21 mouse cellular contexts compared by ENCODE assay signal in the genomic region with DNA sequence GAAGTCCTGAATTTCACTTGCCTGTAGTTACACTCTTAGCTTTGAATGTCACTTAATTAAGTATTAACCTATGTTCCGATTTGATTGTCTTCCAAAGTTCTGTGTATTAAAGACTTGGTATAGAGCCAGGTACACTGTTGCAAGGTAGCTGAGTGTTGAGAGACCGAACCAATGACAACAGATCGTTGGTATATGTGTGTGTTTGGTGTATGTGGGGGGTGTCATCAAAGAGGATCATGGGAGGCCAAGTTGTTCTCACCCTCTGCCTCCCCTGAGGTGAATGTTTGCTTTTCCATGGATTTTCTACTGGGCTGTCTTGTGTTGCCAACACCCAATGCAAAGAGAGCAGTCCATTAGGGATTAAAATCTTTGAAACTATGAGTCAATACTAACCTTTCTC.
A peak's percentile ranks its signal among the peaks of the same experiment; 100 is the strongest.
DNase-seq lines count a peak whose midpoint lies in the region; ATAC-seq lines count a peak whose summit lies in the region.
"Had no signal": no experiment of that assay in that cellular context is flagged by ENCODE, and none has a peak within 500 bp of the region (broad histone marks: within the 10 kb centered on the region; RNA-seq: fewer than 3 reads in every experiment).

No protein-coding gene starts in this region.

- no peaks in the 10 kb centered on the region for H3K36me3 ChIP-seq in liver, embryonic 16.5 days (ENCODE audit: control insufficient read depth, insufficient read depth)
- H3K36me3 ChIP-seq in liver, embryonic 11.5 days (ENCODE audit: control insufficient read depth, insufficient read depth, low read length), result no peaks in the 10 kb centered on the region
- H3K36me3 ChIP-seq: embryonic facial prominence, embryonic 13.5 days; embryonic facial prominence, embryonic 15.5 days; forebrain, embryonic 15.5 days had no signal

- no peaks in the 10 kb centered on the region for H3K27me3 ChIP-seq in liver, embryonic 16.5 days (ENCODE audit: control insufficient read depth, insufficient read depth, low read depth, low read length)
- no peaks in the 10 kb centered on the region for H3K27me3 ChIP-seq in liver, embryonic 11.5 days (replicated peaks; ENCODE audit: control insufficient read depth, insufficient read depth, low read length)
- H3K27me3 ChIP-seq: embryonic facial prominence, embryonic 13.5 days; embryonic facial prominence, embryonic 15.5 days; forebrain, embryonic 13.5 days; forebrain, embryonic 15.5 days had no signal

- no peak overlapping the region for H3K27ac ChIP-seq in liver, embryonic 16.5 days (ENCODE audit: low read length)
- no peak overlapping the region for H3K27ac ChIP-seq in liver, embryonic 11.5 days (ENCODE audit: low read depth, low read length)
- H3K27ac ChIP-seq: embryonic facial prominence, embryonic 13.5 days; embryonic facial prominence, embryonic 15.5 days; forebrain, embryonic 13.5 days; forebrain, embryonic 15.5 days had no signal

- H3K4me3 ChIP-seq in liver, embryonic 16.5 days (ENCODE audit: low read depth, low read length), result no peak overlapping the region
- no peak overlapping the region for H3K4me3 ChIP-seq in liver, embryonic 11.5 days (ENCODE audit: low read depth, low read length)
- H3K4me3 ChIP-seq: embryonic facial prominence, embryonic 13.5 days; embryonic facial prominence, embryonic 15.5 days; erythroblast, embryonic 14.5 days; forebrain, embryonic 13.5 days; forebrain, embryonic 15.5 days had no signal

- no peak overlapping the region for H3K4me2 ChIP-seq in liver, embryonic 16.5 days (ENCODE audit: low read depth, low read length)
- no peak overlapping the region for H3K4me2 ChIP-seq in liver, embryonic 11.5 days
- H3K4me2 ChIP-seq: embryonic facial prominence, embryonic 13.5 days; embryonic facial prominence, embryonic 15.5 days; forebrain, embryonic 13.5 days; forebrain, embryonic 15.5 days had no signal

- no peaks in the 10 kb centered on the region for H3K9me3 ChIP-seq in liver, embryonic 16.5 days (replicated peaks; ENCODE audit: control insufficient read depth, low read length)
- no peaks in the 10 kb centered on the region for H3K9me3 ChIP-seq in liver, embryonic 11.5 days (ENCODE audit: control insufficient read depth, low read length)
- H3K9me3 ChIP-seq: embryonic facial prominence, embryonic 13.5 days; embryonic facial prominence, embryonic 15.5 days; forebrain, embryonic 13.5 days; forebrain, embryonic 15.5 days had no signal

- DNase-seq in liver, embryonic 11.5 days (ENCODE audit: low spot score), result no peak
- peak; percentile 46 for DNase-seq in fat pad, adult 2 months (ENCODE audit: extremely low read depth, low read depth, low spot score)
- peak; percentile 60 for DNase-seq in gonadal fat pad, adult 2 months (ENCODE audit: low read depth)
- DNase-seq in spleen, adult 12 weeks (ENCODE audit: low spot score), result no peak
- DNase-seq: adrenal gland, adult 2 months; adrenal gland, postnatal 10 days; adrenal gland, postnatal 25 days; cerebellum, adult 11 months; cerebellum, adult 18-20 months; cerebellum, adult 8-10 months; cerebellum, adult 9-11 months; cerebellum, postnatal 14 days; cerebellum, postnatal 36 days; embryo, embryonic 11 days; forebrain, postnatal 0 days had no signal

- ATAC-seq in liver, embryonic 16.5 days (ENCODE audit: low read depth), result peak; percentile 74
- ATAC-seq in liver, embryonic 11.5 days (replicated peaks; ENCODE audit: low FRiP score), result no peak
- ATAC-seq: forebrain, embryonic 13.5 days; forebrain, embryonic 15.5 days; forebrain, postnatal 0 days had no signal

- 54% methylated on average over 3 of the region's 3 CpGs for WGBS in liver, embryonic 16.5 days (ENCODE audit: insufficient replicate concordance)
- 67% methylated on average over 3 of the region's 3 CpGs for WGBS in liver, embryonic 11.5 days

- no peak overlapping the region for H3K9ac ChIP-seq in liver, embryonic 16.5 days (ENCODE audit: low read depth, low read length)
- no peak overlapping the region for H3K9ac ChIP-seq in liver, embryonic 11.5 days (ENCODE audit: low read depth, low read length)
- H3K9ac ChIP-seq: embryonic facial prominence, embryonic 13.5 days; embryonic facial prominence, embryonic 15.5 days; forebrain, embryonic 13.5 days; forebrain, embryonic 15.5 days; forebrain, postnatal 0 days had no signal

- H3K4me1 ChIP-seq in liver, embryonic 16.5 days (ENCODE audit: control insufficient read depth, low read depth, low read length), result no peaks in the 10 kb centered on the region
- no peaks in the 10 kb centered on the region for H3K4me1 ChIP-seq in liver, embryonic 11.5 days (replicated peaks; ENCODE audit: control insufficient read depth, insufficient read depth, low read length)
- H3K4me1 ChIP-seq: embryonic facial prominence, embryonic 13.5 days; embryonic facial prominence, embryonic 15.5 days; forebrain, embryonic 13.5 days; forebrain, embryonic 15.5 days had no signal

Comparison
In these comparisons a context has a peak if more than half of its experiments do, and no peak if none do; other contexts are left out.
1. DNase-seq: peak in fat pad, adult 2 months (single experiment) and gonadal fat pad, adult 2 months (single experiment); none in liver, embryonic 11.5 days (single experiment) and spleen, adult 12 weeks (single experiment).